Mouse (Mus musculus) myocyte (in vitro differentiated cells): ENCODE results near the gene Vill.

ENCODE experiments used
- CEBPB ChIP-seq: IDR thresholded peaks from 2 replicates; pipeline ENCODE4 v1.6.1; 2011; ENCODE audit warnings: mild to moderate bottlenecking, moderate library complexity; ENCODE audit not compliant: poor library complexity, insufficient read depth, severe bottlenecking
- POLR2A ChIP-seq: IDR thresholded peaks from one replicate; pipeline ENCODE4 v1.6.1; 2011; ENCODE audit warnings: low read depth, mild to moderate bottlenecking, control low read depth, moderate library complexity; ENCODE audit not compliant: insufficient read length

- no peak for TF ChIP-seq POLR2A
- TF ChIP-seq CEBPB = no peak
These were observed 67.0 kb downstream of the Vill start for GRCm38 (mm10) chr9:119119409-119120167.
